Mouse (Mus musculus) heart, postnatal 0 days (tissue): ENCODE data around the gene Kirrel.

Source experiments
- CTCF ChIP-seq: IDR thresholded peaks from 2 replicates; pipeline ENCODE4 v1.5.1; 2016; ENCODE audit warnings: antibody characterized with exemption, control low read depth, low read depth
- EP300 ChIP-seq: IDR thresholded peaks from 2 replicates; pipeline ENCODE4 v1.6.1; 2016; ENCODE audit warnings: antibody characterized with exemption, low read depth

DNA sequence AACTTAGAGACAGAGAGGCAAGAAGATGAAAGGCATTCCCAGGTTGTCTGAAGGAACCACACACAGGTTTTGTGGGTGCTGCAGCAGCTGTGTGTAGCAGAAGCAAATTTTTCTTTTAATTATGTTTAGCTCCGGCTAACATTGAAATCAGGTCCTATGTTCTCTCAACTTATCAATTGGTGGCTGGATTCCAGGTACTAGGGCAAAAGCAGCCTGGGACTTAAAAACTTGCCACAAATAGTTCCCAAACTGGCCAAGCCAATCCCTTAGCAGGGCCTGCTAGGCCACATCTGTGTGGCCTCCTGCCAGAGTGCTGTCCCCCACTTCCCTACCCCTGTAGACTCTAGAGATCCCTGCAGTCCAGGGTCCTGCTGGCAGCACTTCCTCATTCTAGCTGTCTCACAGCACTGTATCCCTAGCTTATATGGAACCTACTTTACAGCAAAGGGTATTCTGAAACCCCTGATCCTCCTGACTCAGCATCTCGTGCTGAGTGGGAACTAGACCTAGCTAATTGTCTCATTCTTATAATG, 23.2 kb downstream of the Kirrel start:
- TF ChIP-seq CTCF (no peak), EP300 (no peak)
